Mouse (Mus musculus) kidney, embryonic 15.5 days (tissue): ENCODE results near the gene 3110040M04Rik. TPM values are rescaled to one million over a fixed set of nuclear protein-coding genes. Genes with fewer than 3 reads are reported as not detected.

Experiments
- ATAC-seq: fragments of 200-750 bp; cut with Nextera tagmentation; replicated peaks from 2 replicates; pipeline ENCODE4 v1.8.0; 2017; ENCODE audit warnings: moderate TSS enrichment; ENCODE audit not compliant: low FRiP score
- H3K27ac ChIP-seq: fragments of 300-500 bp; sonication (generic); 2 replicates; pipeline ENCODE4 v1.5.1; 2015; ENCODE audit warnings: mild to moderate bottlenecking, inconsistent platforms
- H3K27me3 ChIP-seq: fragments of 300-500 bp; sonication (generic); 2 replicates; pipeline ENCODE4 v1.6.1; 2015; ENCODE audit warnings: inconsistent platforms
- H3K36me3 ChIP-seq: fragments of 300-500 bp; sonication (generic); 2 replicates; pipeline ENCODE4 v1.6.1; 2015; ENCODE audit warnings: inconsistent platforms
- H3K4me1 ChIP-seq: fragments of 300-500 bp; sonication (generic); 2 replicates; pipeline ENCODE4 v1.6.1; 2015; ENCODE audit warnings: inconsistent platforms
- H3K4me2 ChIP-seq: fragments of 300-500 bp; sonication (generic); 2 replicates; pipeline ENCODE4 v1.6.1; 2015; ENCODE audit warnings: moderate library complexity, mild to moderate bottlenecking, inconsistent platforms
- H3K4me3 ChIP-seq: fragments of 300-500 bp; sonication (generic); replicated peaks from 2 replicates; pipeline ENCODE4 v1.5.1; 2015; ENCODE audit warnings: mild to moderate bottlenecking, inconsistent platforms
- H3K9ac ChIP-seq: fragments of 300-500 bp; sonication (generic); 2 replicates; pipeline ENCODE4 v1.6.1; 2015; ENCODE audit warnings: mild to moderate bottlenecking, inconsistent platforms
- H3K9me3 ChIP-seq: fragments of 300-500 bp; sonication (generic); replicated peaks from 2 replicates; pipeline ENCODE4 v1.6.1; 2016; ENCODE audit warnings: inconsistent platforms
- WGBS: fragments of 180-500 bp; shearing (Covaris S2); methylation state at CpG from one replicate; pipeline ENCODE4 v1.1.7; 2015; ENCODE audit warnings: mixed read lengths; 5-methylcytosine and 5-hydroxymethylcytosine counted together
- polyA plus RNA-seq: library from polyadenylated mRNA; unstranded; fragments of >200 nt; fragmentation: Nextera tagmentation; extraction: Ambion mirVana; gene quantifications from 2 replicates; pipeline ENCODE4 v1.2.1, GENCODE M21; 2015

Gene 3110040M04Rik
- polyA plus RNA-seq, 1 experiment from 2014 or later: 0.55 TPM

GRCm38 (mm10) chr1:151244761-151245160 lies 40.8 kb downstream of the 3110040M04Rik start:
- no peaks in the 10 kb centered on the region; the same call in 1 of the 2 replicates for H3K9me3 ChIP-seq
- no peak for ATAC-seq
- H3K27ac ChIP-seq: no peak overlapping the region
- no peaks in the 10 kb centered on the region for H3K4me1 ChIP-seq
- H3K9ac ChIP-seq: no peak overlapping the region
- no peak overlapping the region for H3K4me2 ChIP-seq
- H3K36me3 ChIP-seq: no peaks in the 10 kb centered on the region
- H3K4me3 ChIP-seq: no peak overlapping the region
- WGBS: 84% methylated on average over 4 of the region's 4 CpGs
- no peaks in the 10 kb centered on the region for H3K27me3 ChIP-seq

- 0 out of 2 replicates have a peak, but pooled peaks have one; percentile 12 for ATAC-seq
- Histone ChIP-seq H3K4me2 (no peak overlapping the region), H3K9me3 (no peaks in the 10 kb centered on the region; the same call in 1 of the 2 replicates), H3K36me3 (no peaks in the 10 kb centered on the region), H3K9ac (no peak overlapping the region), H3K27ac (no peak overlapping the region), H3K4me3 (no peak overlapping the region), H3K27me3 (no peaks in the 10 kb centered on the region), H3K4me1 (0 out of 2 replicates have a peak, but pooled peaks cover under 1% of the 10 kb centered on the region)
- 71% methylated on average over 10 of the region's 10 CpGs for WGBS
These were observed 41.2 kb downstream of the 3110040M04Rik start for GRCm38 (mm10) chr1:151245165-151245564.

GRCm38 (mm10) chr1:151245846-151246245 lies 41.9 kb downstream of the 3110040M04Rik start:
- WGBS: 63% methylated on average over 2 of the region's 2 CpGs
- H3K36me3 ChIP-seq: no peaks in the 10 kb centered on the region
- no peak for ATAC-seq
- no peak overlapping the region for H3K4me3 ChIP-seq
- H3K9me3 ChIP-seq: no peaks in the 10 kb centered on the region
- H3K27ac ChIP-seq: no peak overlapping the region
- no peak overlapping the region for H3K4me2 ChIP-seq
- no peak overlapping the region for H3K9ac ChIP-seq
- peaks cover 7% of the 10 kb centered on the region; the same call in 1 of the 2 replicates for H3K4me1 ChIP-seq
- H3K27me3 ChIP-seq: no peaks in the 10 kb centered on the region

- Histone ChIP-seq H3K27me3 (no peaks in the 10 kb centered on the region), H3K4me1 (peaks cover 11% of the 10 kb centered on the region; the same call in 1 of the 2 replicates), H3K27ac (no peak overlapping the region), H3K4me2 (no peak overlapping the region), H3K4me3 (no peak overlapping the region), H3K9me3 (no peaks in the 10 kb centered on the region), H3K9ac (no peak overlapping the region), H3K36me3 (no peaks in the 10 kb centered on the region)
- 85% methylated on average over 3 of the region's 3 CpGs for WGBS
- no peak for ATAC-seq
These were observed 46.2 kb downstream of the 3110040M04Rik start for GRCm38 (mm10) chr1:151250109-151250508.

GRCm38 (mm10) chr1:151250529-151251193 lies 46.7 kb downstream of the 3110040M04Rik start:
- Histone ChIP-seq H3K9me3 (no peaks in the 10 kb centered on the region), H3K27me3 (no peaks in the 10 kb centered on the region), H3K4me2 (peak overlapping the region; percentile 46), H3K4me3 (peak overlapping the region; percentile 12), H3K9ac (no peak overlapping the region), H3K36me3 (no peaks in the 10 kb centered on the region), H3K27ac (no peak overlapping the region), H3K4me1 (peaks cover 11% of the 10 kb centered on the region; the same call in 1 of the 2 replicates)
- 42% methylated on average over 18 of the region's 18 CpGs for WGBS
- peak; percentile 68 for ATAC-seq

GRCm38 (mm10) chr1:151251194-151252010 lies 47.5 kb downstream of the 3110040M04Rik start:
- H3K4me1 ChIP-seq: peaks cover 11% of the 10 kb centered on the region; the same call in 1 of the 2 replicates
- WGBS: 75% methylated on average over 14 of the region's 14 CpGs
- H3K36me3 ChIP-seq: no peaks in the 10 kb centered on the region
- ATAC-seq: no peak; the same call in 1 of the 2 replicates
- no peaks in the 10 kb centered on the region for H3K27me3 ChIP-seq
- peak overlapping the region; percentile 46 for H3K4me2 ChIP-seq
- H3K27ac ChIP-seq: no peak overlapping the region
- H3K9me3 ChIP-seq: no peaks in the 10 kb centered on the region
- no peak overlapping the region for H3K9ac ChIP-seq
- peak overlapping the region; percentile 12 for H3K4me3 ChIP-seq

Other genes starting within 250 kb of the 3110040M04Rik start
- 18.0 and 22.5 TPM in 2 replicates for gene Hmcn1, start 210.7 kb upstream of the 3110040M04Rik start, polyA plus RNA-seq
- 0.22 and 0.31 TPM in 2 replicates for gene Gm47985, start 21.6 kb upstream of the 3110040M04Rik start, polyA plus RNA-seq
- gene Gm8947, start 11.7 kb upstream of the 3110040M04Rik start, polyA plus RNA-seq: 0.26 and 0.46 TPM in 2 replicates
- gene Gm47995, start 5.7 kb upstream of the 3110040M04Rik start, polyA plus RNA-seq: 0.25 and 0.51 TPM in 2 replicates
- gene Gm47996, start 6.0 kb downstream of the 3110040M04Rik start, polyA plus RNA-seq: 0.19 and 0.71 TPM in 2 replicates
- 421 and 464 TPM in 2 replicates for gene Ivns1abp, start 140.4 kb downstream of the 3110040M04Rik start, polyA plus RNA-seq
- 27.4 and 30.5 TPM in 2 replicates for gene Swt1, start 224.3 kb downstream of the 3110040M04Rik start, polyA plus RNA-seq
- gene Trmt1l, start 224.4 kb downstream of the 3110040M04Rik start, polyA plus RNA-seq: 46.4 and 50.4 TPM in 2 replicates